12 mouse cellular contexts compared by ENCODE assay signal in genomic region chr3:30105859-30106258, GRCm38 (mm10).
DNase-seq lines count a peak whose midpoint lies in the region; ATAC-seq lines count a peak whose summit lies in the region.
"Had no signal": no experiment of that assay in that cellular context is flagged by ENCODE, and none has a peak within 500 bp of the region (broad histone marks: within the 10 kb centered on the region; RNA-seq: fewer than 3 reads in every experiment).

No protein-coding gene starts in this region.

- H3K4me1 ChIP-seq in kidney, embryonic 15.5 days: peaks cover 28% of the 10 kb centered on the region
- peaks cover 30% of the 10 kb centered on the region for H3K4me1 ChIP-seq in embryonic facial prominence, embryonic 12.5 days
- no peaks in the 10 kb centered on the region for H3K4me1 ChIP-seq in hindbrain, embryonic 13.5 days (replicated peaks)
- H3K4me1 ChIP-seq: neural tube, embryonic 12.5 days had no signal

- H3K9me3 ChIP-seq in kidney, embryonic 15.5 days (replicated peaks): no peaks in the 10 kb centered on the region
- no peaks in the 10 kb centered on the region for H3K9me3 ChIP-seq in embryonic facial prominence, embryonic 12.5 days
- no peaks in the 10 kb centered on the region for H3K9me3 ChIP-seq in hindbrain, embryonic 13.5 days
- H3K9me3 ChIP-seq: neural tube, embryonic 12.5 days had no signal

- H3K9ac ChIP-seq in kidney, embryonic 15.5 days: no peak overlapping the region
- no peak overlapping the region for H3K9ac ChIP-seq in embryonic facial prominence, embryonic 12.5 days
- no peak overlapping the region for H3K9ac ChIP-seq in hindbrain, embryonic 13.5 days
- H3K9ac ChIP-seq: liver, postnatal 0 days; neural tube, embryonic 12.5 days had no signal

- ATAC-seq in kidney, embryonic 15.5 days (replicated peaks; ENCODE audit: low FRiP score): no peak
- ATAC-seq in embryonic facial prominence, embryonic 12.5 days (ENCODE audit: insufficient number of reproducible peaks, insufficient read depth, low FRiP score, low TSS enrichment): no peak
- ATAC-seq in hindbrain, embryonic 13.5 days (ENCODE audit: low FRiP score): no peak
- ATAC-seq: liver, postnatal 0 days had no signal

- H3K4me2 ChIP-seq in kidney, embryonic 15.5 days: peak overlapping the region; percentile 28; the same call in 1 of the 2 replicates
- H3K4me2 ChIP-seq in embryonic facial prominence, embryonic 12.5 days (replicated peaks): peak overlapping the region; percentile 2; the same call in 1 of the 2 replicates
- H3K4me2 ChIP-seq in hindbrain, embryonic 13.5 days: no peak overlapping the region
- H3K4me2 ChIP-seq: neural tube, embryonic 12.5 days had no signal

- H3K36me3 ChIP-seq in kidney, embryonic 15.5 days: no peaks in the 10 kb centered on the region
- H3K36me3 ChIP-seq in embryonic facial prominence, embryonic 12.5 days: no peaks in the 10 kb centered on the region
- no peaks in the 10 kb centered on the region for H3K36me3 ChIP-seq in hindbrain, embryonic 13.5 days
- H3K36me3 ChIP-seq: neural tube, embryonic 12.5 days had no signal

- H3K27ac ChIP-seq in kidney, embryonic 15.5 days: peak overlapping the region; percentile 41; the same call in 1 of the 2 replicates
- H3K27ac ChIP-seq in embryonic facial prominence, embryonic 12.5 days: no peak overlapping the region
- H3K27ac ChIP-seq in hindbrain, embryonic 13.5 days: no peak overlapping the region
- H3K27ac ChIP-seq: neural tube, embryonic 12.5 days had no signal

- 33% methylated on average over 1 of the region's 1 CpGs for WGBS in kidney, embryonic 15.5 days
- WGBS in embryonic facial prominence, embryonic 12.5 days: 16% methylated on average over 1 of the region's 1 CpGs
- WGBS in hindbrain, embryonic 13.5 days: 61% methylated on average over 1 of the region's 1 CpGs

- no peak overlapping the region for H3K4me3 ChIP-seq in kidney, embryonic 15.5 days (replicated peaks)
- no peak overlapping the region for H3K4me3 ChIP-seq in embryonic facial prominence, embryonic 12.5 days
- H3K4me3 ChIP-seq in hindbrain, embryonic 13.5 days: no peak overlapping the region
- H3K4me3 ChIP-seq: neural tube, embryonic 12.5 days had no signal

- peak; percentile 14 for DNase-seq in embryo, embryonic 9.5 days (ENCODE audit: extremely low spot score)
- no peak for DNase-seq in embryo, embryonic 10 days (ENCODE audit: low spot score)
- no peak for DNase-seq in kidney, postnatal 14 days
- peak; percentile 35 for DNase-seq in lung, postnatal 36 days
- DNase-seq in spleen, postnatal 10 days (ENCODE audit: low spot score in 2 of 2): no peak
- DNase-seq: liver, postnatal 0 days; midbrain, embryonic 14.5 days; spleen, adult 18-20 months had no signal

- H3K27me3 ChIP-seq in kidney, embryonic 15.5 days: no peaks in the 10 kb centered on the region
- no peaks in the 10 kb centered on the region for H3K27me3 ChIP-seq in embryonic facial prominence, embryonic 12.5 days
- H3K27me3 ChIP-seq in hindbrain, embryonic 13.5 days: no peaks in the 10 kb centered on the region
- H3K27me3 ChIP-seq: neural tube, embryonic 12.5 days had no signal

Comparison
In these comparisons a context has a peak if more than half of its experiments do, and no peak if none do; other contexts are left out.
1. DNase-seq: peak in embryo, embryonic 9.5 days (single experiment) and lung, postnatal 36 days (single experiment); none in embryo, embryonic 10 days (single experiment), kidney, postnatal 14 days (single experiment) and spleen, postnatal 10 days (0 of 2).